Mouse (Mus musculus) erythroblast, embryonic 14.5 days (primary cell): ENCODE results near the gene Il11.

Experiments
- GATA1 ChIP-seq: IDR thresholded peaks from 2 replicates; pipeline ENCODE4 v1.6.1; 2012; ENCODE audit warnings: low read length, inconsistent platforms, mixed read lengths
- TAL1 ChIP-seq: IDR thresholded peaks from 3 replicates; pipeline ENCODE4 v1.6.1; 2012; ENCODE audit warnings: low read length, inconsistent platforms, mixed read lengths

- TF ChIP-seq GATA1 (no peak), TAL1 (no peak)
Observed at GRCm38 (mm10) chr7:4759670-4760069, 23.0 kb downstream of the Il11 start.
